Mouse (Mus musculus) adrenal gland, adult 18-20 months (tissue): ENCODE measurements around the gene Arfgef2. TPM values are rescaled to one million over a fixed set of nuclear protein-coding genes. Genes with fewer than 3 reads are reported as not detected.

ENCODE experiments used
- DNase-seq, 2 experiments: peaks; one replicate each; pipeline ENCODE4 v3.0.0; 2021 to 2022; ENCODE audit warnings: low spot score in 2 of 2
- long read RNA-seq, 2 experiments: library from polyadenylated mRNA; stranded (forward); transcript quantifications; one replicate each; pipeline ENCODE4 v2.0.0; 2021
- total RNA-seq, 2 experiments: library from RNA; stranded (reverse); gene quantifications; 1 replicate in 1 of 2; 2 replicates in 1 of 2; pipeline ENCODE4 v1.2.3; 2021

The Arfgef2 gene
- total RNA-seq: 10 to 100 TPM; 49.0 to 69.7 TPM
- long read RNA-seq, experiment 1, full-length matches to known transcripts: 9 of 19 reads
- long read RNA-seq, experiment 1, partial matches to known transcripts: 2 of 19 reads
- long read RNA-seq, experiment 1, other reads (novel, unspliced or antisense): 8 of 19 reads
- long read RNA-seq, experiment 2, full-length matches to known transcripts: 5 of 28 reads
- long read RNA-seq, experiment 2, partial matches to known transcripts: 17 of 28 reads
- long read RNA-seq, experiment 2, other reads (novel, unspliced or antisense): 6 of 28 reads

GRCm38 (mm10) chr2:166805250-166806172 lies at the start of gene Arfgef2:
Gene Arfgef2 (plus strand): TSS chr2:166805588.
- peak; percentile 85 to 86 for DNase-seq

GRCm38 (mm10) chr2:166757969-166758368 lies 47.4 kb upstream of the Arfgef2 start:
- no peak for DNase-seq

- DNase-seq: no peak
Measured at GRCm38 (mm10) chr2:166764051-166764450, 41.3 kb upstream of the Arfgef2 start.

DNA sequence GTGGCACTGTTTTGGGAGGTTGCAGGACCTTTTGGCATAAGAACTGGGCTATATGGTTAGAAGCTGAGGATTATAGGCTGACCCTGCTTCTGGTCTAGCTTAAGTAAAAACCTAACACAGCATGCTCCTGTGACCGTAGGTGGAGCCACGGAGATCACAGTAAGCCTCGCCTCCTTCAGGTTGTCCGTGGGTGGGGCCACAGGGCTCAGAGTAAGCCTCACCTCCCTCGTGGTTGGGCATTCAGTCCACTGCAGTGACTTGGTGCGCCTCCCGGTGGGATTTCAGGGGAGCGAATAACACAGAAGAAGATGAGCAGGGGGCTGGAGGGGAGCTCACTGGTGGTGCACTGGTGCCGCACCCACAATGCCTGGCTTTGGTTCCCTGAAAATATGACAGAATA lies 37.8 kb upstream of the Arfgef2 start:
- no peak for DNase-seq

GRCm38 (mm10) chr2:166771396-166771795 lies 34.0 kb upstream of the Arfgef2 start:
- DNase-seq: no peak

DNA sequence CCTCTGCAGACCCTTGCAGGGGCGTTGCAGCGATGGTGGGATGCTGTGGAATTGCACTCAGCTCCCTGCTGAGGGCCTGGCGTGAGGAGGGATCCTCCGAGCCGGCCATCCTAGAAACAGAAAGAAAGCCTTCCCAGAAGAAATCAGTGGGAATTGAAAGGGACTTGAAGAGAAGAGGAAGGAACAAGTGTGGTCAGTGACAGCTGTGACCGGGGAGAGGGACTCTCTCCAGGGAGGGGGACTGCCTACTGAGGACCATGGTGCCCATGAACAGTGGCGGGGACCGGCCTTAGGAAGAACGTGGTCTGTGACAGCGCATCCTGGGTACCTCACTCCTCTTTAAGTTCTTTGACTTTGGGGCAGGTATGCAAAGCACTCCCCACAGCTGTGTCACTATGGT lies 31.8 kb upstream of the Arfgef2 start:
- DNase-seq: no peak

DNA sequence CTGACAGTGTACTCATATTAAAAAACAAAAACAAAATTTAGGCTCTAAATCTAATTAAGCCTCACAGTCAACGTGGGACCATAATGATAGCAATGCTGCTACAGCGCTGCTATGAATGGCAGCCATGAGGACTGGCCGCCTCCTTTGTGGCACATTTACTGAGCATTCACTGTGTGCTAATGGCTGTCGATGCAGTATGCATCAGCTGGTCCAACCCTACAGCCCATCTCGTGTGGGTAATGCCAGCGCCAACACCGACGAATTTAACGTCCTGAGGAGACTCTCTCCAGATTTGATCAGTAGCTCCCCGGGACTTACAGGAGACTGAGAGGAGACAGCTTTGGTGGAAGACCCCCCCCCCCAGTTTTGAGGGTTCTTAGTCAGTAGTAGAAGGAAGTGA lies 31.1 kb upstream of the Arfgef2 start:
- no peak for DNase-seq

- no peak for DNase-seq
Measured at GRCm38 (mm10) chr2:166775357-166775893, 30.0 kb upstream of the Arfgef2 start.

- no peak for DNase-seq
Measured at GRCm38 (mm10) chr2:166776272-166776671, 29.1 kb upstream of the Arfgef2 start.

- DNase-seq: no peak
Measured at GRCm38 (mm10) chr2:166779956-166780355, 25.4 kb upstream of the Arfgef2 start.

- DNase-seq: peak; percentile 83 to 86
Measured at GRCm38 (mm10) chr2:166780980-166781578, 24.3 kb upstream of the Arfgef2 start.

DNA sequence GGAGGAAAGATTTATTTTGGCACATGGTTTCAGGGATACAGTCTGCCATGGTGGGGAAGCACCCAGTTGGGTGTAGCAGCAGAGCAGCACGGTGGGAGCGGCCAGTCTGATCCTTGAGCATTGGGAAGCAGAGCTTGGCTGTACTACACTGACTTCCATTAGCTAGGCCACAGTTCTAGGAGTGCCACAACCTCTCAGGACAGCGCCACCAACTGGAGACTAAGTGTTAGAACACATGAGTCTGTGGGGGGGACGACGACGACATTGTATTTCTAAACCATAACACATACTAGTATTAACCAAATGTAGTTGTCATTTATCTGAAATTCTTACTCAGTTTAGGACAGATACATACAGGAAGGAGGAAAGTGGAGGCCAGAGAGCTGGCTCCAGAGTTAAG lies 21.0 kb upstream of the Arfgef2 start:
- DNase-seq: no peak

DNA sequence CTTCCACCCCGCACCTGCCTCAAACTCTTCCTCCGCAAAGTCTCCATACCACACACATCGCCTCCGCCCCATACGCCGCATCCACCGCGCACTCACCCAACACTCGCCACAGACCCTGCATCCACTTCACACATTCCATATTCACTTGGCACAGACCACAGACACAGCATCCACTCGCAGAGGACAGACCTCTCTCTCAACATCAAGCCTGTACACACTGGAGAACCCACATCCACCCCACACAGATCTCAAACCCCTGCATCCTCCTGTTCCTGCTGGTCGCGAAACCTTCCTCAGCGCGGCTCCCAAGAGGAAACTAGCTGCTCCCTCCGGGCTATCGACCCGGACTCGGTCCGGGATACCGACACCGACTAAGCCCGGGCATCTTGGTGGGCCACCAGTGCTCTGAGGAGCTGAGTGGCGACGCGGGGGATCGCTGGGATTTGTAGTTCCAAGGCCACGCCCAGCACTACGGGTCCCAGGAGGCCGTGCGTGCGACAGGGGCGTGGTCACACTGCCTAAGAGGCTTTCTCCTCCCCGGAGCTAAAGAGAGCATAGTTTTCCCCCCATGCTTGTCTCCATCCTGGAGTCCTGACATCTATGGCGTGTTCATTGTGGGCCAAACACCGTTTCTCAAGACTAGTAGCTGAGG lies 18.9 kb upstream of the Arfgef2 start:
- peak; percentile 84 to 86 for DNase-seq

GRCm38 (mm10) chr2:166791738-166792137 lies 13.7 kb upstream of the Arfgef2 start:
- no peak for DNase-seq

GRCm38 (mm10) chr2:166792355-166792754 lies 13.0 kb upstream of the Arfgef2 start, which contains the start of gene Trp53rkb:
Gene Trp53rkb (plus strand): TSS chr2:166792531.
- no peak for DNase-seq

GRCm38 (mm10) chr2:166793542-166794214 lies 11.7 kb upstream of the Arfgef2 start:
- DNase-seq: peak; percentile 80 to 89

GRCm38 (mm10) chr2:166799615-166800472 lies 5.5 kb upstream of the Arfgef2 start:
- no peak for DNase-seq

GRCm38 (mm10) chr2:166800473-166800857 lies 4.9 kb upstream of the Arfgef2 start:
- DNase-seq: no peak

DNA sequence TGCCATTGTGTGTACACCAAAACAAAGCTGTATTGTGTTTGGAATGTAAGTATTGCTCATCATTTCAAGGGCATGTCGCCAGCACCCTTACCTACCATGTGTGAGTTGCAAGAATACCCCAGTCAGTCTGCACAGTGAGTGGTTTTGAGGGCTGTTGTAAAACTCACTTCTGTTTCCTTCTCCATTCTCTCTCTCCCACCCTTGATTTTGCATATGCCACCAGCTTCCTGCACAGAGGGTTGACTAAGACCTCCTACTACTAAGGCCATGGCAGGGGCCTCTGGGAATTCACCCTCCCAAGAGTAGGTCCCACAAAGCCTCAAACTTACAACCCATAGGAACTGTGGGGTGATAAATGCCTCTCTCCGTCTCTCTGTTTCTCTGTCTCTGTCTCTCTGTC lies 4.0 kb upstream of the Arfgef2 start:
- no peak for DNase-seq
